In the genomic region with DNA sequence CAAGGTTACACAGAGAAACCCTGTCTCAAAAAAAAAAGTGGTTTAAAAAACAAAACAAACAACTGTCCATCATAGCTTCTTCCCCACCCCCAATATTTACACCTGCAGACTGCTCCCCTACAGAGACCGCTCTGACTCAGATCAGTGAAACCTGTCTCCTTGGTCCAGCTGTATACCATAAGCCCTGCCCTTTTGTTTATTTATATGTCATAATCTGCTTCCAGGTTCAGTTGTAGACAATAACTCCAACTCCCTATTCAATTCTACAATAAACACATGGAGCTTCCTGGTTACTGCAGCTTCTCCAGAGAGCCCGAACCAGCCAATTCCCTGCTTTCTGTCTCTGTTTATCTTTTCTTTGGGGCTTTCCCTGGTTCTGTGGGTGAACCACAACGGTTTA, we compare ENCODE assay signal across 27 mouse cellular contexts. TPM values are rescaled to one million over a fixed set of nuclear protein-coding genes. Genes with fewer than 3 reads are reported as not detected.
A peak's percentile ranks its signal among the peaks of the same experiment; 100 is the strongest.
DNase-seq lines count a peak whose midpoint lies in the region; ATAC-seq and TF ChIP-seq lines count a peak whose summit lies in the region.
"Had no signal": no experiment of that assay in that cellular context is flagged by ENCODE, and none has a peak within 500 bp of the region (broad histone marks: within the 10 kb centered on the region; RNA-seq: fewer than 3 reads in every experiment).

No protein-coding gene starts in this region.

- no peaks in the 10 kb centered on the region for H3K9me3 ChIP-seq in CH12.LX (replicated peaks; ENCODE audit: low read length)
- H3K9me3 ChIP-seq in stomach, postnatal 0 days (ENCODE audit: control insufficient read depth, low read length) = no peaks in the 10 kb centered on the region
- H3K9me3 ChIP-seq: embryonic facial prominence, embryonic 12.5 days; embryonic facial prominence, embryonic 15.5 days; forebrain, embryonic 12.5 days; forebrain, embryonic 15.5 days; G1E; heart, embryonic 10.5 days; heart, embryonic 13.5 days had no signal

- TF ChIP-seq CTCF in lung, adult 2 months (IDR thresholded peaks at IDR 0.05; ENCODE audit: insufficient read depth, low read length) = no peak
- no peak for TF ChIP-seq CTCF in CH12.LX (conservative IDR thresholded peaks at IDR 0.05 in 1 of 2, IDR thresholded peaks at IDR 0.05 in 1 of 2; ENCODE audit: low read depth in 2 of 2, low read length in 2 of 2)
- no peak for TF ChIP-seq CTCF in stomach, postnatal 0 days (IDR thresholded peaks at IDR 0.05; ENCODE audit: low read depth)

- no peak overlapping the region for H3K4me3 ChIP-seq in lung, adult 2 months (replicated peaks; ENCODE audit: extremely low read depth, low read depth, low read length)
- no peak overlapping the region for H3K4me3 ChIP-seq in CH12.LX (replicated peaks in 1 of 3; ENCODE audit: low read depth in 2 of 3, low read length in 2 of 3, poor library complexity in 1 of 3)
- no peak overlapping the region for H3K4me3 ChIP-seq in stomach, postnatal 0 days (ENCODE audit: low read depth, low read length)
- H3K4me3 ChIP-seq: embryonic facial prominence, embryonic 12.5 days; embryonic facial prominence, embryonic 15.5 days; forebrain, embryonic 12.5 days; forebrain, embryonic 15.5 days; heart, adult 2 months; heart, embryonic 10.5 days; heart, embryonic 13.5 days had no signal

- no peaks in the 10 kb centered on the region for H3K27me3 ChIP-seq in CH12.LX (replicated peaks)
- H3K27me3 ChIP-seq in stomach, postnatal 0 days (ENCODE audit: control insufficient read depth, insufficient read depth, low read length) = no peaks in the 10 kb centered on the region
- H3K27me3 ChIP-seq: embryonic facial prominence, embryonic 12.5 days; embryonic facial prominence, embryonic 15.5 days; forebrain, embryonic 12.5 days; forebrain, embryonic 15.5 days; heart, embryonic 13.5 days; Patski had no signal

- in situ Hi-C loops in CH12.LX (cut with MboI; ENCODE audit: low pct_ligation_motif_present, low pct_unique_long_range_greater_than_20kb, low sequenced_read_pairs) = no loop called here

- WGBS in lung, adult 2 months = 56% methylated on average over 3 of the region's 3 CpGs
- WGBS in stomach, postnatal 0 days = 42% methylated on average over 3 of the region's 3 CpGs

- no peak overlapping the region for H3K9ac ChIP-seq in CH12.LX (ENCODE audit: insufficient read depth, low read depth)
- H3K9ac ChIP-seq in stomach, postnatal 0 days (ENCODE audit: low read length) = no peak overlapping the region
- H3K9ac ChIP-seq: embryonic facial prominence, embryonic 12.5 days; embryonic facial prominence, embryonic 15.5 days; forebrain, embryonic 12.5 days; forebrain, embryonic 15.5 days; heart, embryonic 13.5 days; hindbrain, embryonic 14.5 days had no signal

- no peaks in the 10 kb centered on the region for H3K36me3 ChIP-seq in CH12.LX (replicated peaks in 1 of 2; ENCODE audit: control insufficient read depth in 1 of 2, insufficient read depth in 1 of 2, low read length in 1 of 2)
- H3K36me3 ChIP-seq in stomach, postnatal 0 days (ENCODE audit: control insufficient read depth, insufficient read depth, low read length) = no peaks in the 10 kb centered on the region
- H3K36me3 ChIP-seq: embryonic facial prominence, embryonic 12.5 days; embryonic facial prominence, embryonic 15.5 days; forebrain, embryonic 12.5 days; forebrain, embryonic 15.5 days; G1E; heart, embryonic 10.5 days; heart, embryonic 13.5 days had no signal

- no peak for TF ChIP-seq EP300 in CH12.LX (IDR thresholded peaks at IDR 0.05; ENCODE audit: low read length)
- TF ChIP-seq EP300 in stomach, postnatal 0 days (optimal IDR thresholded peaks at IDR 0.05) = no peak

- no peak for TF ChIP-seq RAD21 in CH12.LX (IDR thresholded peaks at IDR 0.05; ENCODE audit: low read depth, low read length)

- no peak for TF ChIP-seq POLR2A in lung, adult 2 months (IDR thresholded peaks at IDR 0.05; ENCODE audit: borderline replicate concordance, extremely low read depth, low read depth, low read length)
- no peak for TF ChIP-seq POLR2A in CH12.LX (IDR thresholded peaks at IDR 0.05; ENCODE audit: low read depth, low read length)

- no peak overlapping the region for H3K4me2 ChIP-seq in CH12.LX (ENCODE audit: insufficient read depth, low read depth, poor library complexity, severe bottlenecking)
- H3K4me2 ChIP-seq in stomach, postnatal 0 days (replicated peaks; ENCODE audit: low read depth) = no peak overlapping the region
- H3K4me2 ChIP-seq: embryonic facial prominence, embryonic 12.5 days; embryonic facial prominence, embryonic 15.5 days; forebrain, embryonic 12.5 days; forebrain, embryonic 15.5 days; heart, embryonic 13.5 days; hindbrain, embryonic 14.5 days had no signal

- H3K27ac ChIP-seq in CH12.LX (ENCODE audit: insufficient read depth, low read depth) = no peak overlapping the region
- H3K27ac ChIP-seq in stomach, postnatal 0 days (replicated peaks) = no peak overlapping the region
- H3K27ac ChIP-seq: embryonic facial prominence, embryonic 12.5 days; embryonic facial prominence, embryonic 15.5 days; forebrain, embryonic 12.5 days; forebrain, embryonic 15.5 days; heart, adult 2 months; heart, embryonic 10.5 days; heart, embryonic 13.5 days; hindbrain, embryonic 14.5 days; hindbrain, postnatal 0 days had no signal

- H3K4me1 ChIP-seq in lung, adult 2 months (ENCODE audit: control insufficient read depth, insufficient read depth, low read length) = peaks cover 3% of the 10 kb centered on the region; the same call in 1 of the 2 replicates
- H3K4me1 ChIP-seq in CH12.LX (ENCODE audit: control insufficient read depth in 1 of 2, insufficient read depth in 2 of 2) = peaks cover 13 to 48% of the 10 kb centered on the region in 2 experiments; a peak in 3 of 4 replicates
- no peaks in the 10 kb centered on the region for H3K4me1 ChIP-seq in stomach, postnatal 0 days (replicated peaks; ENCODE audit: control insufficient read depth, insufficient read depth)
- H3K4me1 ChIP-seq: embryonic facial prominence, embryonic 15.5 days had no signal

- peak; percentile 36; the same call in 1 of the 2 replicates for ATAC-seq in stomach, postnatal 0 days (ENCODE audit: low FRiP score, low TSS enrichment)
- ATAC-seq: forebrain, embryonic 15.5 days; hindbrain, postnatal 0 days; Patski had no signal

- peak; percentile 20 for DNase-seq in lung, postnatal 10 days
- no peak for DNase-seq in lung, adult 2 months
- DNase-seq in A20 (ENCODE audit: low read depth, low spot score) (peak; percentile 83), CH12.LX (ENCODE audit: extremely low read depth) (no peak)
- no peak for DNase-seq in stomach, postnatal 0 days (ENCODE audit: low spot score)
- DNase-seq in gastrocnemius, adult 18-20 months (ENCODE audit: low spot score) = no peak
- DNase-seq: adrenal gland, postnatal 10 days; adrenal gland, postnatal 36 days; cerebellum, adult 2 months; cerebellum, adult 9-11 months; cerebellum, postnatal 25 days; gastrocnemius, postnatal 10 days; gastrocnemius, postnatal 36 days; heart, adult 2 months; heart, postnatal 14 days; heart, postnatal 4 days had no signal

- dilution Hi-C loops in CH12.LX (cut with MboI; ENCODE audit: extremely low pct_ligation_motif_present, extremely low pct_unique_long_range_greater_than_20kb, low sequenced_read_pairs) = no loop called here

- H3K79me2 ChIP-seq in CH12.LX (replicated peaks; ENCODE audit: control insufficient read depth, extremely low read depth, insufficient read depth, poor library complexity, severe bottlenecking) = no peaks in the 10 kb centered on the region

TF ChIP-seq in CH12.LX, 34 proteins besides CTCF, POLR2A, EP300 and RAD21:
- TF ChIP-seq TBP (conservative IDR thresholded peaks at IDR 0.05; ENCODE audit: low read depth, low read length) (no peak), USF1 (IDR thresholded peaks at IDR 0.05; ENCODE audit: low read depth, low read length) (no peak), MAFK (IDR thresholded peaks at IDR 0.05; ENCODE audit: insufficient replicate concordance, low read length) (no peak), TCF12 (IDR thresholded peaks at IDR 0.05; ENCODE audit: low read depth, low read length) (0 out of 2 replicates have a peak, but pooled peaks have one; percentile 23)

RNA-seq across cellular contexts. Expression of a gene that starts 2.2 kb away (rescaled TPM):
- 2,131 and 3,172 TPM in 2 replicates for polyA plus RNA-seq in lung, adult 2 months (2012; rRNA removed)
- 14,448 and 18,409 TPM in 2 replicates for total RNA-seq in CH12.LX (2012; rRNA removed)
- total RNA-seq in CH12.LX (2014; rRNA removed) = 21,026 and 21,314 TPM in 2 replicates
- 11,979 and 12,362 TPM in 2 replicates for polyA plus RNA-seq in CH12.LX (2012; ENCODE audit: insufficient read length, low read depth)
- polyA plus RNA-seq in stomach, postnatal 0 days (2015; fragmentation: Nextera tagmentation; extraction: Ambion mirVana) = 2,673 and 2,818 TPM in 2 replicates
- total RNA-seq in gastrocnemius, adult 18-20 months (2021) = 100 to 1,000 TPM; 424 to 467 TPM

RNA-seq across cellular contexts. Expression of a gene that starts 42.6 kb away (rescaled TPM):
- 0.17 TPM in 1 of 2 replicates, not detected in the other for polyA plus RNA-seq in lung, adult 2 months (2012; rRNA removed)
- total RNA-seq in CH12.LX (2012; rRNA removed) (0.46 and 0.55 TPM in 2 replicates), CH12.LX (2014; rRNA removed) (not detected in 2 replicates)
- not detected in 2 replicates for polyA plus RNA-seq in CH12.LX (2012; ENCODE audit: insufficient read length, low read depth)
- polyA plus RNA-seq in stomach, postnatal 0 days (2015; fragmentation: Nextera tagmentation; extraction: Ambion mirVana) = 0.72 and 1.1 TPM in 2 replicates
- not detected for total RNA-seq in gastrocnemius, adult 18-20 months (2021)
- total RNA-seq: adrenal gland, adult 18-20 months; G1E; gastrocnemius, postnatal 10 days; gastrocnemius, postnatal 36 days; heart, adult 2 months; heart, postnatal 14 days; heart, postnatal 4 days had no signal
- polyA plus RNA-seq: heart, adult 2 months; Patski had no signal

RNA-seq across cellular contexts. Expression of a gene that starts 43.2 kb away (rescaled TPM):
- polyA plus RNA-seq in lung, adult 2 months (2012; rRNA removed) = 9.9 and 10.3 TPM in 2 replicates
- 21.5 and 22.9 TPM in 2 replicates for total RNA-seq in CH12.LX (2012; rRNA removed)
- 21.5 and 22.5 TPM in 2 replicates for total RNA-seq in CH12.LX (2014; rRNA removed)
- 13.8 and 14.2 TPM in 2 replicates for polyA plus RNA-seq in CH12.LX (2012; ENCODE audit: insufficient read length, low read depth)
- 11.7 and 12.1 TPM in 2 replicates for polyA plus RNA-seq in stomach, postnatal 0 days (2015; fragmentation: Nextera tagmentation; extraction: Ambion mirVana)
- 10 to 100 TPM; 18.1 to 18.3 TPM for total RNA-seq in gastrocnemius, adult 18-20 months (2021)

RNA-seq across cellular contexts. Expression of a gene that starts 48.1 kb away (rescaled TPM):
- 0.83 and 0.98 TPM in 2 replicates for polyA plus RNA-seq in lung, adult 2 months (2012; rRNA removed)
- not detected in 2 replicates for total RNA-seq in CH12.LX (2012; rRNA removed)
- not detected in 2 replicates for total RNA-seq in CH12.LX (2014; rRNA removed)
- polyA plus RNA-seq in CH12.LX (2012; ENCODE audit: insufficient read length, low read depth) = not detected in 2 replicates
- polyA plus RNA-seq in stomach, postnatal 0 days (2015; fragmentation: Nextera tagmentation; extraction: Ambion mirVana) = 1.4 and 1.6 TPM in 2 replicates
- under 1 TPM; 0.11 to 0.14 TPM for total RNA-seq in gastrocnemius, adult 18-20 months (2021)

Comparison
In these comparisons a context has a peak if more than half of its experiments do, and no peak if none do; other contexts are left out.
1. DNase-seq: peak in lung, postnatal 10 days (single experiment) and A20 (single experiment); none in lung, adult 2 months (single experiment), CH12.LX (single experiment), stomach, postnatal 0 days (single experiment) and gastrocnemius, adult 18-20 months (single experiment).